Mouse (Mus musculus) neural tube, embryonic 14.5 days (tissue): ENCODE results near the gene H3f3a. TPM values are rescaled to one million over a fixed set of nuclear protein-coding genes. Genes with fewer than 3 reads are reported as not detected.

Experiments used
- ATAC-seq: fragments of 200-750 bp; cut with Nextera tagmentation; 2 replicates; pipeline ENCODE4 v1.8.0; 2017; ENCODE audit warnings: low read depth, mild to moderate bottlenecking, moderate TSS enrichment, moderate library complexity
- H3K27ac ChIP-seq: fragments of 300-500 bp; sonication (generic); 2 replicates; pipeline ENCODE4 v1.5.1; 2014; ENCODE audit warnings: low read depth, mild to moderate bottlenecking, control low read depth, low read length, moderate library complexity, mixed read lengths
- H3K27me3 ChIP-seq: fragments of 300-500 bp; sonication (generic); 2 replicates; pipeline ENCODE4 v1.6.1; 2014; ENCODE audit warnings: low read length; ENCODE audit not compliant: control insufficient read depth, insufficient read depth
- H3K36me3 ChIP-seq: fragments of 300-500 bp; sonication (generic); 2 replicates; pipeline ENCODE4 v1.6.1; 2014; ENCODE audit warnings: low read length, mixed read lengths; ENCODE audit not compliant: control insufficient read depth, insufficient read depth
- H3K4me1 ChIP-seq: fragments of 300-500 bp; sonication (generic); 2 replicates; pipeline ENCODE4 v1.6.1; 2014; ENCODE audit warnings: low read length; ENCODE audit not compliant: control insufficient read depth, insufficient read depth
- H3K4me2 ChIP-seq: fragments of 300-500 bp; sonication (generic); 2 replicates; pipeline ENCODE4 v1.6.1; 2014; ENCODE audit warnings: mild to moderate bottlenecking, low read depth, low read length, control low read depth
- H3K4me3 ChIP-seq: fragments of 300-500 bp; sonication (generic); 2 replicates; pipeline ENCODE4 v1.5.1; 2014; ENCODE audit warnings: low read depth, low read length, control low read depth, mixed read lengths
- H3K9ac ChIP-seq: fragments of 300-500 bp; sonication (generic); replicated peaks from 2 replicates; pipeline ENCODE4 v1.6.1; 2014; ENCODE audit warnings: low read depth, mild to moderate bottlenecking, control low read depth, low read length, mixed read lengths
- H3K9me3 ChIP-seq: fragments of 300-500 bp; sonication (generic); 2 replicates; pipeline ENCODE4 v1.6.1; 2016; ENCODE audit warnings: low read length; ENCODE audit not compliant: control insufficient read depth
- WGBS: fragments of 180-500 bp; shearing (Covaris S2); extraction: QIAGEN DNeasy Blood & Tissue Kit; methylation state at CpG from one replicate; pipeline ENCODE4 v1.1.7; 2014; 5-methylcytosine and 5-hydroxymethylcytosine counted together
- polyA plus RNA-seq: library from polyadenylated mRNA; unstranded; fragments of >200 nt; fragmentation: Nextera tagmentation; extraction: Ambion mirVana; gene quantifications from 2 replicates; pipeline ENCODE4 v1.2.1, GENCODE M21; 2014

Gene H3f3a
- polyA plus RNA-seq, 1 experiment from 2014 or later, result 3,430 TPM

DNA sequence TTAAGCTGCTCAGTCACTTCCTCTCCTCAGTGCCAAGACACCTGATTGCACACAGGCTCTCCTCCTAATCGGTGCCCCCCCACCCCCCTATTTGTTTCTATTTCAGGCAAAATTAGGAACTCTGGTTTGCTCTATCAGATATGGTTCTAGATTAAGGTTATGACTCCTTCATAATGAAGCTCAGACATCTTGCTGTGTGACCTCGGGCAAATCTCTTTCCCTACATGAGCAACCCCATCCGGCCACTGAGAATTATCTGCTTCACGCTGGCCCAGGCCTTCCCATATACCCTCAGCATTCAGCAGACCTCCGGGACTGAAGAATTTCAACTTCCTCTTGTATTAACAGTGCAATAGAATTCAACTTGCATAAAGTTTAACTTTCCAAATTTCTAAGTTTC lies 14.5 kb downstream of the H3f3a start:
- H3K4me1 ChIP-seq, result 0 out of 2 replicates have a peak, but pooled peaks cover 2% of the 10 kb centered on the region
- H3K9ac ChIP-seq, result no peak overlapping the region
- no peak overlapping the region for H3K4me2 ChIP-seq
- no peaks in the 10 kb centered on the region for H3K9me3 ChIP-seq
- 91% methylated on average over 5 of the region's 5 CpGs for WGBS
- no peak overlapping the region for H3K4me3 ChIP-seq
- H3K27ac ChIP-seq, result no peak overlapping the region
- ATAC-seq, result no peak
- H3K36me3 ChIP-seq, result peaks cover 30% of the 10 kb centered on the region
- no peaks in the 10 kb centered on the region for H3K27me3 ChIP-seq

- 93% methylated on average over 5 of the region's 5 CpGs for WGBS
- no peak overlapping the region for H3K4me3 ChIP-seq
- ATAC-seq, result no peak
Observed at GRCm38 (mm10) chr1:180798660-180799059, 15.1 kb downstream of the H3f3a start.

DNA sequence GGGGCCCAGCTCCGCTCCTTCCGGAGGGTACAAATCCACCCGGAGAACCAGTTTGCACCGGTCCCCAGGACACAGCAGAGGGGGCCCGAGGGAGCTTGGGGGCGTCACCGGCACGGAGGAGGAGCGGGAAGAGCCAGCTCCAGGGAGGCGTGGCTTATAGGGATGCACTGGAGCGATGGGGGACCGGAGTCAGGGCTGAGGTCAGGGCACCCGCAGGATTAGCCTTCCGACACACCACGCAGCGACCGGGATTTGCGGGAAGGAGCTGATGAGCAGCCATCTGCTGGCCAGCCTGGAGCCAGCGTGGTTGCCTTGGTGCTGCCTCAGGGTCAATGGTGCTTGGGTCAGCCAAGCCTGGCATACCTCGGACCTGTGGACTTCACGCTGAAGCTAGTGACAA lies 19.6 kb downstream of the H3f3a start:
- Histone ChIP-seq H3K9ac (peak overlapping the region; percentile 25), H3K4me3 (peak overlapping the region; percentile 28), H3K4me1 (peaks cover 8% of the 10 kb centered on the region; the same call in 1 of the 2 replicates), H3K27ac (no peak overlapping the region), H3K9me3 (no peaks in the 10 kb centered on the region), H3K36me3 (no peaks in the 10 kb centered on the region), H3K4me2 (peak overlapping the region; percentile 65), H3K27me3 (no peaks in the 10 kb centered on the region)
- under 1% methylated on average over 21 of the region's 21 CpGs for WGBS
- peak; percentile 75 for ATAC-seq

More at GRCm38 (mm10) chr1:180798660-180799059, 15.1 kb downstream of the H3f3a start:
- H3K27me3 ChIP-seq, result no peaks in the 10 kb centered on the region
- no peak overlapping the region for H3K9ac ChIP-seq
- H3K9me3 ChIP-seq, result no peaks in the 10 kb centered on the region
- peaks cover 8% of the 10 kb centered on the region; the same call in 1 of the 2 replicates for H3K4me1 ChIP-seq
- H3K36me3 ChIP-seq, result peaks cover 24% of the 10 kb centered on the region
- H3K4me2 ChIP-seq, result no peak overlapping the region
- no peak overlapping the region for H3K27ac ChIP-seq

DNA sequence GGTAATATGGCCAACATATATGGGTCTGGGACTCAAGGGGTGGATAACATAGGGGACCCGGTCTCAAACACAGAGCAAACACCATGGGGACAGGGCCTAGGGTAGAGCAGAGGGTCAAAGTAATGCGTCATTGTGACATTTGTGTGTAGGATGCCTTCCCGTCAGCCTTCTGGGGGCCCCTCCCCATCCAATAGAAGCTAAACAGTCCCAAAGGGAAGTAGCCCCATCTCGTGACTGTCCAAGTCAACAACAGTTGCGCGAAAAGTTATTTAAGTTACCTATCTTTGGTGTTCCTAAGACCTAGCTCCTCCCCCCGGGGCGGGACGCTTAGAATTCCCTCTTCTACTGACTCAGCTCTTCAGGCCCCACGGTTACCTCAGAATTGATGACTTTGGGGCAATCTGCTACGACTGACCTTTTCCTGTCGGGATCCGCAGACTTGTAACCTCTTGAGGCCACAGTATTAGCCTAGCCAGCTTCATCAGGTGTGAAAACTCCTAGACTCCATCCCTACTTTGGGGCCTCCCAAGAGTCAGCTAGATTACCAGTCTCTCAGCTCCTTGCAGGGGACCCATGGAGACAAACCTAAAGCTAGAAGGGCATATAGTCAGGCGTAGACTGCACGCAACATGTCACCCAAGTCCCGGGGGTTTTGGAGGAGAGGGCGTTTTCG lies 20.2 kb downstream of the H3f3a start:
- ATAC-seq, result peak; percentile 56
- H3K9me3 ChIP-seq, result no peaks in the 10 kb centered on the region
- 12% methylated on average over 18 of the region's 18 CpGs for WGBS
- H3K27ac ChIP-seq, result no peak overlapping the region
- no peaks in the 10 kb centered on the region for H3K36me3 ChIP-seq
- H3K4me3 ChIP-seq, result peak overlapping the region; percentile 28
- H3K4me2 ChIP-seq, result peak overlapping the region; percentile 65
- no peaks in the 10 kb centered on the region for H3K27me3 ChIP-seq
- H3K4me1 ChIP-seq, result peaks cover 8% of the 10 kb centered on the region; the same call in 1 of the 2 replicates
- H3K9ac ChIP-seq, result peak overlapping the region; percentile 25; the same call in 1 of the 2 replicates

DNA sequence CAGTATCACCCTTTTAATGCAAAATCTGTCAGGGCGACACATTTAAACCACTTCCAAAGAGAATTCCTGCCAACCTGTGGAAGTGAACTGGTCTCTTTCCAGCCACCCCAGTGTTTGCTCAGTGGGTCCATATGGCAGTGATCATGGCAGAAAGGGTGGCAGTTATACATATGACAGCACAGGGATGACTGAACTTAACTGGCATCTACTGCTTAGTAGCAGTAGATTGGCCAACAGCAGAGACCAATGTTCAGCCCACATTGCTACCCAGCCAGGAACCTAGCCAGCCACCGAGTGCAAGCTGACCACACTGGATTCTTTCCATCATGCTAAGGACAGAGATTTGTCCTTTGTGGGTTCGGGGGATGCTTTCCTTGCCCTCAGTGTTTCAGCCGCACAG lies 20.9 kb downstream of the H3f3a start:
- Histone ChIP-seq H3K4me1 (peaks cover 8% of the 10 kb centered on the region; the same call in 1 of the 2 replicates), H3K36me3 (no peaks in the 10 kb centered on the region), H3K9ac (no peak overlapping the region), H3K27ac (no peak overlapping the region), H3K4me2 (no peak overlapping the region), H3K9me3 (no peaks in the 10 kb centered on the region), H3K27me3 (no peaks in the 10 kb centered on the region), H3K4me3 (no peak overlapping the region)
- ATAC-seq, result no peak
- WGBS, result 91% methylated on average over 4 of the region's 4 CpGs

DNA sequence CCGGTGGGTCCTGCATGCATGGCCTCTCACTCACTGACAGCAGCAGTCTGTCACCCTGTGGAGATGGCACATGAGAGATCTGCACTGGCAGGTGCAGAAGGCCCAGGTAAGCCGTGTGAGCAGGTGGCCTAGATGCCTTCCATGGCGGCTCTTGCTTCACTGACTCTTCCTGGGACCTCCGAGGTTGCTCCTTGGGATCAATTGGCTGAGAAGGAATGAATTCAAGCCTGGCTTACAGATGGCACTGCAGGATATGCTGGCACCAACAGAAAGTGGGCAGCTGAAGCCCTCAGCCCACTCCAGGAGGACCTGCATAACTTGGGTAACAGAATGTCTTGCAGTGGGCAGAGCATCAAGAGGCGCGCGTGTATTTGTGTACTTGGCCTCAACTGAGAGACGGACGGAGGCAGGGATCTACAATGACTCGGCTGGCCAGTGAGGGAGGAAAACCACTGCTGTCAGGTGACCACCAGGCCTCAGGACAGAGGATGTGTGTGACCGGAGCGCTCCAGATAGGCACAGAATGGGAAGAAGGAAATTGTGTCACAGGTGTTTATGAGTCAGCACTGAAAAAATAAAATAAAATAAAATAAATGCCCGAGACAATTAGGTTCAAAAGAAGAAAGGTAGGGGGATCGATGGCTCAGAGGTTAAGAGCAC lies 21.8 kb downstream of the H3f3a start:
- Histone ChIP-seq H3K9ac (no peak overlapping the region), H3K9me3 (no peaks in the 10 kb centered on the region), H3K27ac (no peak overlapping the region), H3K4me1 (peaks cover 8% of the 10 kb centered on the region; the same call in 1 of the 2 replicates), H3K4me3 (no peak overlapping the region), H3K4me2 (no peak overlapping the region), H3K36me3 (no peaks in the 10 kb centered on the region), H3K27me3 (no peaks in the 10 kb centered on the region)
- 84% methylated on average over 14 of the region's 14 CpGs for WGBS
- no peak for ATAC-seq

GRCm38 (mm10) chr1:180783580-180783928 lies 30.2 kb downstream of the H3f3a start:
- no peaks in the 10 kb centered on the region for H3K9me3 ChIP-seq
- H3K4me1 ChIP-seq, result no peaks in the 10 kb centered on the region
- H3K4me2 ChIP-seq, result no peak overlapping the region
- no peak for ATAC-seq
- H3K4me3 ChIP-seq, result no peak overlapping the region
- 20% methylated on average over 3 of the region's 3 CpGs for WGBS
- H3K36me3 ChIP-seq, result no peaks in the 10 kb centered on the region
- H3K27me3 ChIP-seq, result no peaks in the 10 kb centered on the region
- no peak overlapping the region for H3K9ac ChIP-seq
- H3K27ac ChIP-seq, result no peak overlapping the region; the same call in 1 of the 2 replicates

DNA sequence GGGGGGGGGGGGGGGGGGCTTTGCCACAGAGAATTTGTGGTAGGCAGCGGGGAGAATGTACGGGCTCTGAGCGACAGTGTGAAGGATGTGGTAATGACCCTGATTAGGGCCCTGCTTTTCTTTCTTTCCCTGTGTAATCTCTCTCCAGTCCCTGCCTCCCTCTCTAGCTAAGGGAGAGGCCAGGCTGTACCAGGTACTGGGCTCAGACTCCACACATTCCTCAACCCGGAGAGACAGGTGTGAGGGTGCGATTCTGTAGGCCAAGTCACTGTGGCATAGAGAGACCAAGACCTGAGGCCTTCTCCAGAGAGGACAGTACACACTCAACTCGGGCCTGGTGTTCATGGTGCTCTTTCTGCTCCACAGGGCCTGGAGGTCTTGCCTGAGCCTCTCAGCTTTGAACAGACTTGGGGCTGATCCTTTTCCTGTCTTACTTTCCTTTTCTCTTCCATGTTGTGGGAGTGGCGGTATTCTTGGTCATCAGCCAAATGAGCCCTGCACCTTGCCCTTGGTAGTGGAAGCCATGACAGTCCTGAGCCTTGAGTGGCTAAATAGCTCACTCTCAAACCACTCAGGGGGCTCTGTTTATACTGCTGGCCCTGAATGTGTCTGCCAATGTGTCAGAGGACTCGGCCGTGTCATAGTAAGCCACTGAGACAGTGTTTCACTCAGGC lies 30.7 kb downstream of the H3f3a start:
- 61% methylated on average over 9 of the region's 9 CpGs for WGBS
- Histone ChIP-seq H3K9me3 (no peaks in the 10 kb centered on the region), H3K4me3 (no peak overlapping the region), H3K36me3 (no peaks in the 10 kb centered on the region), H3K27me3 (no peaks in the 10 kb centered on the region), H3K27ac (no peak overlapping the region; the same call in 1 of the 2 replicates), H3K4me1 (no peaks in the 10 kb centered on the region), H3K4me2 (no peak overlapping the region), H3K9ac (no peak overlapping the region)
- no peak for ATAC-seq

DNA sequence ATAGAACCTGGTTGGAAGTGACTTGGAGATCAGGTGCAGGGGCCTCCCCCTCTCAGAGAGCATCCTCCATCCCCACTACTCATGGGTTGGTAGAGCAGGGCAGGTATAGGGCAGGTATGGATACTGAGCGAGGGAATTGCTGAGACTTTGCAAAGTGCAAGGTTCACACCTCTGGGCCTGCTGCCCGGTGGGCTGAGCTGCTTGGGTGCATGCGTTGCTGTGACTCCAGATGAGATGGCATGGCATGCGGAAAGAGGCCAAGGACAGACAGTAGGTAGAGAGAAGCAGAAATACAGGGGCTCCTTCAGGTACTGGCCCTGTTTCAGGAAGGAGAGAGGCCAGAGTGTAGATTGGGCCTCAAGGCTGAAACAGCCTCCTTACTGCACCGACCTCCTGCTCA lies 32.5 kb downstream of the H3f3a start:
- Histone ChIP-seq H3K4me1 (0 out of 2 replicates have a peak, but pooled peaks cover 5% of the 10 kb centered on the region), H3K36me3 (no peaks in the 10 kb centered on the region), H3K4me3 (no peak overlapping the region), H3K27ac (no peak overlapping the region), H3K4me2 (no peak overlapping the region), H3K9me3 (no peaks in the 10 kb centered on the region), H3K9ac (no peak overlapping the region), H3K27me3 (no peaks in the 10 kb centered on the region; the same call in 1 of the 2 replicates)
- ATAC-seq, result no peak
- 72% methylated on average over 5 of the region's 5 CpGs for WGBS
